Mouse (Mus musculus): ENCODE data around the gene Sspo. TPM values are rescaled to one million over a fixed set of nuclear protein-coding genes. Genes with fewer than 3 reads are reported as not detected.

Gene Sspo
- 0.26 and 0.44 TPM in 2 replicates for polyA plus RNA-seq (2012; ENCODE audit: low replicate concordance)

GRCm38 (mm10) chr6:48447929-48448328, at the start of gene Sspo:
Sspo (plus strand) TSS chr6:48448229.

GRCm38 (mm10) chr6:48445181-48446101, 2.6 kb upstream of the Sspo start, which contains the start of gene Zfp467:
Zfp467 (minus strand) TSS chr6:48445825.

GRCm38 (mm10) chr6:48537105-48537954, 89.3 kb downstream of the Sspo start, which contains the start of gene Atp6v0e2:
Atp6v0e2 (plus strand) TSS chr6:48537615.

Other genes starting within 250 kb of the Sspo start
- 4.3 and 9.1 TPM in 2 replicates for gene Krba1, start 52.6 kb upstream of the Sspo start, polyA plus RNA-seq (2012; ENCODE audit: low replicate concordance)
- 5.6 and 7.6 TPM in 2 replicates for gene Zfp467, start 2.4 kb upstream of the Sspo start, polyA plus RNA-seq (2012; ENCODE audit: low replicate concordance)
- gene Atp6v0e2, start 89.4 kb downstream of the Sspo start, polyA plus RNA-seq (2012; ENCODE audit: low replicate concordance), result 0.25 and 3.8 TPM in 2 replicates
- gene Lrrc61, start 106.6 kb downstream of the Sspo start, polyA plus RNA-seq (2012; ENCODE audit: low replicate concordance), result 9.1 and 11.2 TPM in 2 replicates
- 1.4 TPM in 1 of 2 replicates, not detected in the other for gene Rarres2, start 124.6 kb downstream of the Sspo start, polyA plus RNA-seq (2012; ENCODE audit: low replicate concordance)
- gene Gm45021, start 141.4 kb downstream of the Sspo start, polyA plus RNA-seq (2012; ENCODE audit: low replicate concordance), result not detected in 2 replicates
- 10.0 TPM in 2 replicates for gene Repin1, start 145.7 kb downstream of the Sspo start, polyA plus RNA-seq (2012; ENCODE audit: low replicate concordance)
- 1.0 TPM in 1 of 2 replicates, not detected in the other for gene Gm44965, start 145.7 kb downstream of the Sspo start, polyA plus RNA-seq (2012; ENCODE audit: low replicate concordance)
- gene Zfp775, start 153.8 kb downstream of the Sspo start, polyA plus RNA-seq (2012; ENCODE audit: low replicate concordance), result 1.2 and 1.5 TPM in 2 replicates
- 0.20 and 0.59 TPM in 2 replicates for gene AI854703, start 178.5 kb downstream of the Sspo start, polyA plus RNA-seq (2012; ENCODE audit: low replicate concordance)
- 3.2 and 4.2 TPM in 2 replicates for gene Gimap8, start 199.0 kb downstream of the Sspo start, polyA plus RNA-seq (2012; ENCODE audit: low replicate concordance)
- 0.52 TPM in 1 of 2 replicates, not detected in the other for gene Gimap9, start 227.9 kb downstream of the Sspo start, polyA plus RNA-seq (2012; ENCODE audit: low replicate concordance)
- gene Gimap4, start 236.3 kb downstream of the Sspo start, polyA plus RNA-seq (2012; ENCODE audit: low replicate concordance), result 1.3 and 5.0 TPM in 2 replicates

Data from leukemia stem cell, adult 10-12 weeks (primary cell).